Mouse (Mus musculus): ENCODE results near the gene Trappc3l.

Trappc3l gene

DNA sequence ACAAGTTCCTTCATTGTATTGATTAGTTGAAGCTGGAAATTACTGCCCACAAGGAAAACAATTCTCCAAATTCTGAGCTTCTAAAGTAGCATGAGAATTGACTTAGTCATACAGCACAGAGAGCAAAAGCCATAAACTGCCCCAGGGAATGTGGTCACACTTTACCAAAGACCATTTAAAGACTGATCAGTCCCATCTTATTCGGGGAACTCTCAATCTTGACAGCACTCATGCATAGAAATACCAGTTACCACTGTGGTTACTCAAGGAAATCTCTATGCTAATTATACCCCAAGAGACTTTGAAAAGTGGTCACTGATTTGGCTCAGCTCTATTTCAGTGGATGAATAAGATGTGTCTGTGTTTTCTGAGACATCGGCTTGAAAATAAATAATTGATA is 57.8 kb downstream of the Trappc3l start:
- DNase-seq (ENCODE audit: low spot score in 2 of 2) = no peak

DNA sequence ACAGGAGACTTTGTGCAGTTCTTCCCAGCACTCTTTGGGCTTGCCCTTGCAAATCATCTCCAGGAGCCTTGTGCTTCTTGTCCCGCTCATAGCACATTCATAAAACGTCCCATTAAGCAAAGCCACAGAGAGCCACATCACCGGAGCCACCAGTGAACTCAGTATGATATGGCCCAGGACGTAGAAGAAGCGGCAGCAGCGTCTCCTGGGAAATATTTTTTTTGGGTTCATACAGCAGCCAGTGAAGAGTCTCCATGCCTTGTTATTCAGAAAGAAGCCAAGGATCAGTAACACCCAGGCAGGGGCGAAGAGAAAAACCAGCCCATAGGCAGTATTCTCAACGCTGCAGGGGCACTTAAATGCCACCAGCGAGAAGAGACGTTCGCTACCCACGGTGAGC is 58.6 kb downstream of the Trappc3l start:
- peak in 1 of 2 experiments; percentile 3 for DNase-seq (ENCODE audit: low spot score in 2 of 2)

- DNase-seq (ENCODE audit: low spot score in 2 of 2) = peak; percentile 66 to 75
Observed at GRCm38 (mm10) chr10:34096418-34096883, 59.1 kb downstream of the Trappc3l start, which contains the start of gene Calhm5. Calhm5 (minus strand) TSS chr10:34096519.

DNA sequence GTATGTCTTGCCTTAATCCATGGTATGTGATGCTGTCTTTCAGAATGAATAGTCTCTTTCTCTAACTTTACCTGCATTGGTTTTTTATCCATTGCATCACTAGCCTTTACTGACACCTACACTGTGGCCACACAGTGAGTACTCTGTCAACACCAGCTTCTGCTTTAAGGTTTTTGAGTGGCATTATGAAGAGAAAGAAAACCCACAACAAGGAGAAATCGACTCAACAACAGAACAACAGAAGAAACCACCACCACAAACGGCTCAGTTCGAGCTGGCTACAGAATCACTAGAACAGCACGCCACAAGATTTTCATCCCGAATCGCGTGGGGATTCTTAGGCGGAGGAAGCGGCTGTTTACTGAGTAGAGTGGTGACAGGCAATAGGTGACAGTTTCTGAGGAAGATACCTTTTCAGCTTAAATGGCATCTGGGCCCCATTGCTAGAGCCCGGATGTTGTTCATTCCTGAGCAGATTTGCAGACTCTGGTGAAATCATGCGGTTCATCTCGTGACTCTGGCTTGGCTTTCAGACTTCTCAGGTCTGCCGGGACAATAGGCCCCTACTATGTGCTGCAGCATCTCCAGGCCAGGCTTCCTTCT is 73.6 kb downstream of the Trappc3l start:
- DNase-seq (ENCODE audit: low spot score in 2 of 2) = no peak

GRCm38 (mm10) chr10:34111964-34112738 is 74.8 kb downstream of the Trappc3l start:
- DNase-seq (ENCODE audit: low spot score in 2 of 2) = no peak

DNA sequence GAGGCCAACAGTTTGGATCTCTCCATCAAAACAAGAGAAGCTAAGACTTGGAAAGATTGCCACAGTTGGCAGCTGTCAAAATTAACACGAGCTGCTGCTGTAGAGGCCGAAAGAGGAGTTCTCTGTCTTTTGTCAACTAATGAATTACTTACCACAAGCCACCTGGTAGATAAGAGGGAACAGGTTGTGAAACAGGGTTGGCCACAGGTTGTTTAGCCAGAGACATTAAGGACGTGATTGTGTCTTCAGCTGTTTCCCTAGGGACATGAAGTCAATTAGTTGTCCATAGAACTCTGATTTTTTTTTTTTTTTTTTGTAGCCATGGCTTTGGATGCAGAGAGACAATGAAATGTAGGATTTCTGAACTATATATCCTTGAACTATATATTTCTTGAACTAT is 79.7 kb downstream of the Trappc3l start:
- no peak for DNase-seq (ENCODE audit: low spot score in 2 of 2)

DNA sequence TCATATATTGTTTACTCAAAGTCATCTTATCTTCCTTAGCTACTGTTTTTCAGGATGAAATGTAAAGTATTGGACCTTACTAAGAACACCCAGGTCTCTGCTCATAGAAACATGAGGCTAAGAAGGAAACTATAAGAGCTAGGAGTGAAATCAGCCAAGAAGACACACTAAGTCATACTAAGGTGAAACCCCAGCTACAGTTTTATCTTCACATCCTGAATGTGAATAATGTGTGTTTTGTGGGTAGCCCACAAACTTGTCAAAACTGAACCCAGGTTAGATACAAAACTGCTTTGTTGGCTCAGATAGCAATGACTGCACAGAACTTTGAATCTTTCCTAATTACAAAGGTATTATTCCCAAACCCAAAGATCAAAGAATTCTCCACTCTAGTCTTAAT is 80.4 kb downstream of the Trappc3l start:
- no peak for DNase-seq (ENCODE audit: low spot score in 2 of 2)

- no peak for DNase-seq (ENCODE audit: low spot score in 2 of 2)
Observed at GRCm38 (mm10) chr10:34118421-34118820, 81.0 kb downstream of the Trappc3l start.

GRCm38 (mm10) chr10:34127392-34128378 is 90.3 kb downstream of the Trappc3l start, which contains the start of gene Calhm6:
Calhm6 (minus strand) TSS chr10:34127984.
- DNase-seq (ENCODE audit: low spot score in 2 of 2) = peak; percentile 18

DNA sequence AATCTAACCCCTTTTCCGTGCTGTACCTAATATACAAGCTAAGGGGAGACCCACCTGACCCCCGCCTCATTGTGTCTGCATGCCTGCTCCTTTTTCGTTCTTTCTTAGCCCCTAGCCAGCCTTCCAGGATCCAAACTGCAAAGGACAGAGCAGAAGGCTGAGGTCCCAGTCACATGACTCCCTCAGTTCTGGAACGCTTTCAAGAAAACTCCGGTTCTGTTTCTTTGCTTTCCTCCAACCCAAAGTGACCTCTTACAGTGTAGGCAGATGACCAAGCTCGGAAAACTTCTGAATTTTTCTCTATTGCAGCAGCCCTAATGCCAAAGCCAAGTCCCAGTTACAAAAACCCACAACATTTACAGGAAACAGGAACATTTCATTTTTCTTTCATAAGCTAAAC is 91.0 kb downstream of the Trappc3l start:
- DNase-seq (ENCODE audit: low spot score in 2 of 2) = peak; percentile 51 to 63

GRCm38 (mm10) chr10:34131356-34131755 is 94.0 kb downstream of the Trappc3l start:
- DNase-seq (ENCODE audit: low spot score in 2 of 2) = peak; percentile 6 to 43

DNA sequence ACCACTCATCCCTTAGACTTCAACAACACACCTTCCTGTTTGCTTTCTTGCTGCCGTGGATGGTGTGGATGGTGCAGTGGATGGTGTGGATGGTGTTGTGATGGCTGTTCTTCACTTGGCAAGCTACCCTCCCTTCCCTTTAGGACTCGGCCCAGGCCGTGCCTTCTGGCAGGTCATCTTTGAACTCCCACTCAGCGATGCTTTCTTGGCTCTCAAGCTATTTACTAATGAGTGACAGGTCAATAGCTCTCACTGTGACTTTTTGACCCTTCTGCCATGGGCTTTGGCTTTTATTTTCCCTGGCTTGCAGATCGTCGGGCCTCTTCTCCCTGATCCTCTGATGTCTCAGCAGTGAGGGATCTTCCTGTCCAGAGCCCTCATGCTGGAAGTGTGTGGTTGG is 99.0 kb downstream of the Trappc3l start:
- no peak for DNase-seq (ENCODE audit: low spot score in 2 of 2)

DNA sequence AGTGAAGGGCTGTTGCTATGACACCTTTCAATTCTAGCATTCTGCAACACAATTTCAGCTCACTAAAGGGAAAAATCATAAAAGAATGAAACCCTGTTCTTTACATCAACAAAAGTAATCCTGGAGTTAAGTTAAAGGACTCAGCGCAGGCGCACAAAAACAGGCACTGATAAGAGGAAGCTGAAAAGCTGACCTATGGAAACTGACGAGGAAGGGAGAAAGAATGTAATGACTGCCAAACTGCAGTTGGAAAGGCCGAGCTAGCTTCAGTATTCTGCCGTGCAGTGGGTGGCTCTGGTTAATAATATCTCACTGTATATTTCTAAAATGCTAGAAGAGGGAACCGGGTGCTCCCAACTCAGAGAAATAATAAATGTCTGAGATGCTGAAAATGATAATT is 100.6 kb downstream of the Trappc3l start:
- no peak for DNase-seq (ENCODE audit: low spot score in 2 of 2)

- no peak for DNase-seq (ENCODE audit: low spot score in 2 of 2)
Observed at GRCm38 (mm10) chr10:34139768-34140167, 102.4 kb downstream of the Trappc3l start.

GRCm38 (mm10) chr10:34141693-34142092 is 104.3 kb downstream of the Trappc3l start:
- DNase-seq (ENCODE audit: low spot score in 2 of 2) = no peak

DNA sequence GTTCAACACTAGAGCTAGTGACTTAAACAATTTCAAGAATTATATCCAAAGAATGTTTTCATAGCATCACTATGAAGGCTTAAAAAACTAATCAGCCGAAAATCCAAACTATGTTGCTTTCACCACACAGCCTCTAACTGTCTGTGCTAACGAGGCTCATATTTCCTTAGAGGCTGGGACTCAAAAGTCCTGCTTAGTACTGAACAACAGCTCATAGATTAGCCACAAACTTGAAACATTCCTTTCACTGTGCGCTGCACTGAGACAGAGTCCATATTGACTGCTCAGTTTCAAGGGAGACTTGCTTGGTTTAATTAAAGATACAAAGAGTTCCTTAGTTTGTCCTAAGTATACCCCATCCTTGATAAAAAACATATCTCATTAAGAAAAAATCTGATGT is 112.4 kb downstream of the Trappc3l start:
- DNase-seq (ENCODE audit: low spot score in 2 of 2) = no peak

DNA sequence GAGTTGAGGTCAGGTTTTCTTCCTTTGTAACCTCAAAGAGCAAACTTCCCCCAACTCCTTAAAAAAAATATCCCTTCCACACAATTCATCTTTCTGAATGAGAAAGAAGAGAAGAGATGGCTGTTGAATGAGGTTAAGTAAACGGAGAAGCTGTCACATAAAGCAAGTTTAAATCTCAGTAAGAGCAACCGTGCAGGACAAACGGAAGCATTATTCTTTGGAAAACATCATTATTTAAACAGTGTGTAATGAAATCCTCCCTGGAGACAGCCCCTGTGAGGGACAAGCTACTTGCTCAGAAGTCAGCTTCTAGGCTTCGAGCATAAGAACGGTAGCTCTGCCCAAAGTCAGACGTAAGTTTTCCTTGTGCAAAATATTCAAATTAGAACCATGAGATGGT is 113.1 kb downstream of the Trappc3l start:
- DNase-seq (ENCODE audit: low spot score in 2 of 2) = no peak

- DNase-seq (ENCODE audit: low spot score in 2 of 2) = no peak
Observed at GRCm38 (mm10) chr10:34151827-34152226, 114.4 kb downstream of the Trappc3l start.

DNA sequence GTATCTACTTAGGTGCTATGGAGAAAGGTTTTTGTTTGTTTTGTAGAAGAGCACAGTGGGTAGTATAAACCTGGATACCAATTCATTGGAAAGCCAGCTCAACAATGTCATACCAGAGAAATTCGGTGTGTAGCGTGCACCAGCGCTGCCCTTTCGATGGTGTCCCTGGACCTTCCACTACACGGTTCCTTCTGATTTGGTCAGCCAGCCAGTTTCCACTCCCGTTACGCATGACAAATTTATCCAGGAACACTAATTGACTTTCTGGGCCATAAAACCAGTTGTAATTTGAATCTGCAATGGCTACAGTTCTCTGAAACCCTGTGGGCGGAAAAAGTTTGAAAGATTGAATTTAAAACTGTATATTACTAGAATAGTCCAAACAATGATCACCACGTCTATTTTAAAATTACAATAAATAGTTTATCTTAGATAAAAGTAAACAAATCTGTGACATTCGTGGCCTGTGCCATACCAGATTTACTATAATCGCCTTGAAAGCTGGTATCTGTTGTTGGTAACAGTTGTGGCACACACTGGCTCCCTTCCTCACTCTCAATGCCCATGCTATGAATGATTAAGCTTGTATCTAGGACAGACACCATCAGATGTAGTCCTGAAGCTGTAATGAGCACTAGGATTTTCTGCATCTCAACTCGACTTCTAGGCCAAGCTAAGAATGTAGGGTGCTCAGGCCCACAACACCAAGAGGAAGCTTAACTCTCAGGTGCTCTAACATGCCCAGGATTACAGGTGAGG is 118.6 kb downstream of the Trappc3l start:
- DNase-seq (ENCODE audit: low spot score in 2 of 2) = no peak
